Mouse (Mus musculus) lung, postnatal 0 days (tissue): Measurements from ENCODE around the gene Ndfip2.

Source experiments
- CTCF ChIP-seq: IDR thresholded peaks from 2 replicates; pipeline ENCODE4 v1.5.1; 2016; ENCODE audit warnings: antibody characterized with exemption, mild to moderate bottlenecking
- EP300 ChIP-seq: IDR thresholded peaks from 2 replicates; pipeline ENCODE4 v1.6.1; 2016; ENCODE audit warnings: antibody characterized with exemption, mild to moderate bottlenecking, control low read depth

DNA sequence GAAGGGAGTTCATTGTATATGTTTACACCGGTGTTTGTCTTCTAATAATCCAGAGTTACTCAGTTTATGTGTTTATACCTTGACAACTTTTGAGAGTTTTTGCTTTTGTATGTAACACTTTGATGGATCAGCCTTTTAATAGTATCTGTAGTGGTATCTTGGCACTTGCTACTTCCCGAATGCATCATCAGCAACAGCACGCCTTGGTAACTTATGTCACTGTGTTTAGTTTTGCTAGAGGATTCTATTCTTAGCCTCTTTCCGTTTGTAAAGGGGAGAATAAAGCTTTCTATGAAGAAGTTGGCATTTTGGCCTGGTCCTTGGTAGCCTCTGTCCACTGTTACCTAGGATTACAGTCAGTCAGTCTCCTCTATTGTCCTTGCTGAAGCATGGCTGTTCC is 14.2 kb downstream of the Ndfip2 start:
- TF ChIP-seq CTCF: no peak
- no peak for TF ChIP-seq EP300
